Comparison of ENCODE assay signal across 31 mouse cellular contexts in the genomic region with DNA sequence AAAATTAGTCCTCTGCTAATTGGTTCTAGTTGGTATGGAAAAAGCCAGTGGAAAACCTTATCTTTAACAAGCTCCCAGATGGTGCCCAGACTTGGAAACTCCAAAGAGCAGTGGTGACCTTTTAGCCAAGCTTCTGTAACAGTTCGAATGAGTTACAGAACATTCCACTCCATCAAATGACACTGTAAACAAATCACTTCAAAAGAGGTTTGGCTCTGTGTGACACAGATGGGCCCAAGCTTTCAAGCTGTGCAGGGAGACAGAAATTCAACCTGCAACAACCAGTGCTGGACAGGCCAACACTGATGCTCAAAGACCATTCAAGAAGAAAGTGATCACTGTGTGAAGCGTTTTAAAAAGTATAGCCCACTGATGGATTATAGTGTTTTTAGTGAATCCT. TPM values are rescaled to one million over a fixed set of nuclear protein-coding genes. Genes with fewer than 3 reads are reported as not detected.
DNase-seq lines count a peak whose midpoint lies in the region; ATAC-seq and TF ChIP-seq lines count a peak whose summit lies in the region.
"Had no signal": no experiment of that assay in that cellular context is flagged by ENCODE, and none has a peak within 500 bp of the region (broad histone marks: within the 10 kb centered on the region; RNA-seq: fewer than 3 reads in every experiment).

No protein-coding gene starts in this region.

- 15% methylated on average over 2 of the region's 2 CpGs for WGBS in lung, embryonic 16.5 days
- 58% methylated on average over 2 of the region's 2 CpGs for WGBS in thymus, adult 2 months

- peaks cover 7% of the 10 kb centered on the region; the same call in 1 of the 2 replicates for H3K4me1 ChIP-seq in lung, embryonic 16.5 days (replicated peaks; ENCODE audit: control insufficient read depth, insufficient read depth, low read length)
- H3K4me1 ChIP-seq in thymus, adult 2 months (replicated peaks; ENCODE audit: control insufficient read depth, insufficient read depth, low read length), result no peaks in the 10 kb centered on the region
- H3K4me1 ChIP-seq: embryonic facial prominence, embryonic 12.5 days; hindbrain, embryonic 12.5 days; liver, embryonic 12.5 days; stomach, embryonic 15.5 days had no signal

- no peak overlapping the region for H3K9ac ChIP-seq in lung, embryonic 16.5 days (ENCODE audit: low read length)
- H3K9ac ChIP-seq: embryonic facial prominence, embryonic 12.5 days; hindbrain, embryonic 12.5 days; liver, embryonic 12.5 days; liver, postnatal 0 days; stomach, embryonic 15.5 days had no signal

- DNase-seq in adrenal gland, adult (ENCODE audit: inconsistent age in 2 of 2, low spot score in 1 of 2), result peak; percentile 37 to 72
- no peak for DNase-seq in adrenal gland, postnatal 25 days
- DNase-seq in lung, postnatal 14 days, result no peak
- DNase-seq in adrenal gland, postnatal 10 days, result peak; percentile 16
- DNase-seq in embryo, embryonic 11 days, result peak; percentile 35
- no peak for DNase-seq in ovary, postnatal 14 days (ENCODE audit: low spot score)
- no peak for DNase-seq in thymus, adult 2 months
- DNase-seq: cerebellum, adult 11 months; cerebellum, adult 9-11 months; gastrocnemius, postnatal 25 days; heart, adult 11 months; heart, postnatal 36 days; kidney, adult 8-10 months; kidney, postnatal 4 days; left cerebral cortex, postnatal 4 days; liver, postnatal 0 days; midbrain, embryonic 14.5 days; right cerebral cortex, postnatal 25 days; thymus, postnatal 14 days had no signal

- no peak overlapping the region for H3K27ac ChIP-seq in lung, embryonic 16.5 days (ENCODE audit: low read length)
- H3K27ac ChIP-seq in thymus, adult 2 months (ENCODE audit: control insufficient read depth, insufficient read depth, low read length), result no peak overlapping the region
- H3K27ac ChIP-seq: embryonic facial prominence, embryonic 12.5 days; hindbrain, embryonic 12.5 days; kidney, postnatal 0 days; liver, embryonic 12.5 days; stomach, embryonic 15.5 days had no signal

- H3K36me3 ChIP-seq in lung, embryonic 16.5 days (ENCODE audit: control insufficient read depth, insufficient read depth, low read length), result no peaks in the 10 kb centered on the region
- H3K36me3 ChIP-seq in thymus, adult 2 months (ENCODE audit: control insufficient read depth, insufficient read depth, low read length), result no peaks in the 10 kb centered on the region
- H3K36me3 ChIP-seq: embryonic facial prominence, embryonic 12.5 days; G1E; hindbrain, embryonic 12.5 days; liver, embryonic 12.5 days; stomach, embryonic 15.5 days had no signal

- H3K4me2 ChIP-seq in lung, embryonic 16.5 days (ENCODE audit: low read depth, low read length), result no peak overlapping the region
- H3K4me2 ChIP-seq: embryonic facial prominence, embryonic 12.5 days; heart, embryonic 11.5 days; hindbrain, embryonic 12.5 days; liver, embryonic 12.5 days; stomach, embryonic 15.5 days had no signal

- TF ChIP-seq POLR2A in thymus, adult 2 months (IDR thresholded peaks at IDR 0.05; ENCODE audit: control insufficient read depth, extremely low read depth, insufficient read depth, low read length, poor library complexity), result no peak

- no peak overlapping the region for H3K4me3 ChIP-seq in lung, embryonic 16.5 days (ENCODE audit: low read length)
- no peak overlapping the region for H3K4me3 ChIP-seq in thymus, adult 2 months (ENCODE audit: control insufficient read depth, insufficient read depth, low read length)
- H3K4me3 ChIP-seq: embryonic facial prominence, embryonic 12.5 days; hindbrain, embryonic 12.5 days; liver, embryonic 12.5 days; stomach, embryonic 15.5 days had no signal

- TF ChIP-seq CTCF in thymus, adult 2 months (IDR thresholded peaks at IDR 0.05; ENCODE audit: borderline replicate concordance, control insufficient read depth, extremely low read depth, insufficient read depth, low read length, poor library complexity), result no peak

- H3K9me3 ChIP-seq in lung, embryonic 16.5 days (ENCODE audit: control insufficient read depth, low read length), result no peaks in the 10 kb centered on the region
- H3K9me3 ChIP-seq: embryonic facial prominence, embryonic 12.5 days; G1E; hindbrain, embryonic 12.5 days; liver, embryonic 12.5 days; stomach, embryonic 15.5 days had no signal

- ATAC-seq in lung, embryonic 16.5 days (ENCODE audit: low read depth), result 0 out of 2 replicates have a peak, but pooled peaks have one; percentile 23
- ATAC-seq: forebrain, embryonic 14.5 days; intestine, embryonic 16.5 days; liver, embryonic 12.5 days; liver, postnatal 0 days had no signal

- H3K27me3 ChIP-seq in lung, embryonic 16.5 days (ENCODE audit: control insufficient read depth, insufficient read depth, low read depth, low read length), result no peaks in the 10 kb centered on the region
- no peaks in the 10 kb centered on the region for H3K27me3 ChIP-seq in thymus, adult 2 months (ENCODE audit: control insufficient read depth, insufficient read depth, low read length)
- H3K27me3 ChIP-seq: embryonic facial prominence, embryonic 12.5 days; hindbrain, embryonic 12.5 days; liver, embryonic 12.5 days; stomach, embryonic 15.5 days had no signal

RNA-seq across cellular contexts. Expression of a gene that starts 40.1 kb away (rescaled TPM):
- 26.4 and 33.3 TPM in 2 replicates for total RNA-seq in adrenal gland, postnatal 25 days (2021)
- 11.4 and 11.5 TPM in 2 replicates for polyA plus RNA-seq in lung, embryonic 16.5 days (2015; fragmentation: Nextera tagmentation; extraction: Ambion mirVana)
- 10 to 100 TPM; 24.7 to 30.7 TPM for total RNA-seq in adrenal gland, postnatal 10 days (2021)
- polyA plus RNA-seq in thymus, adult 2 months (2012; rRNA removed), result 0.36 and 0.42 TPM in 2 replicates
- total RNA-seq: common myeloid progenitor, adult 5-6 weeks; monocyte, adult 5-6 weeks had no signal
- polyA plus RNA-seq: G1E; liver, postnatal 0 days had no signal

Comparison
In these comparisons a context has a peak if more than half of its experiments do, and no peak if none do; other contexts are left out.
1. DNase-seq: peak in adrenal gland, adult (2 of 2), adrenal gland, postnatal 10 days (single experiment) and embryo, embryonic 11 days (single experiment); none in adrenal gland, postnatal 25 days (single experiment), lung, postnatal 14 days (single experiment), ovary, postnatal 14 days (single experiment) and thymus, adult 2 months (single experiment).